Mouse (Mus musculus): ENCODE measurements at regions not wholly inside any gene's neighbourhood (a gene's known extent, or its start where the extent isn't known, plus 50 kb on each side); places are given as distances from the start of the nearest gene placed in this dataset.

GRCm38 (mm10) chr1:183633810-183634209, 215.8 kb downstream of the Hhipl2 start:
- TF ChIP-seq TAL1 (conservative IDR thresholded peaks at IDR 0.05; ENCODE audit: low read depth, low read length) (no peak), CTCF (IDR thresholded peaks at IDR 0.05; ENCODE audit: low read depth, low read length) (no peak), POLR2AphosphoS5 (IDR thresholded peaks at IDR 0.05; ENCODE audit: insufficient replicate concordance, low read depth, low read length) (no peak), GATA2 (IDR thresholded peaks at IDR 0.05; ENCODE audit: borderline replicate concordance, low read depth, low read length) (no peak)
